In the genomic region with DNA sequence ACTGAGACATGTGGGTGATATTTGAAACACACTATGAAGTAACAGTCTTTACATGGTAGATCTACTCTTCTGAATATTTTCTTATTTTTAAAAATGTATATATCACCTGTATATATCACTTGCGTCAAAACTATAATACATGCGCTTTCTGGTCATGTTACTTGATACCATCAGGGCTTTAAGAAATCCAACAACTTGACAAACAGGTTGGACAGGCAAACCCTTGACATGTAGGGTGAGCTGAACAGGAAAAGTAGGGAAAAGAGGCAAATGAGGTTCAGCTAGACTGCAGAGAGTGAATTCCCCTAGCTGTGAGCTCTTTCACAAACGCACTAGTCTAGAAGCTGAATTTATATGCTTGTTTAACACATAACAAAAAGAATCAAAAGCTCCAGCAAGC, we compare ENCODE assay signal across 30 mouse cellular contexts. TPM values are rescaled to one million over a fixed set of nuclear protein-coding genes. Genes with fewer than 3 reads are reported as not detected.
A peak's percentile ranks its signal among the peaks of the same experiment; 100 is the strongest.
DNase-seq lines count a peak whose midpoint lies in the region; ATAC-seq and TF ChIP-seq lines count a peak whose summit lies in the region.
"Had no signal": no experiment of that assay in that cellular context is flagged by ENCODE, and none has a peak within 500 bp of the region (broad histone marks: within the 10 kb centered on the region; RNA-seq: fewer than 3 reads in every experiment).

No protein-coding gene starts in this region.

- no peak overlapping the region for H3K27ac ChIP-seq in lung, embryonic 14.5 days (ENCODE audit: low read depth)
- H3K27ac ChIP-seq: embryonic facial prominence, embryonic 12.5 days; forebrain, embryonic 10.5 days; forebrain, embryonic 13.5 days; gastrocnemius, adult 2 months; heart, embryonic 15.5 days; hindbrain, embryonic 10.5 days; hindbrain, embryonic 13.5 days had no signal

- WGBS in lung, embryonic 14.5 days: 77% methylated on average over 3 of the region's 3 CpGs

- H3K9me3 ChIP-seq in lung, embryonic 14.5 days (ENCODE audit: low read depth, low read length): no peaks in the 10 kb centered on the region
- H3K9me3 ChIP-seq: embryonic facial prominence, embryonic 12.5 days; forebrain, embryonic 10.5 days; forebrain, embryonic 13.5 days; heart, embryonic 12.5 days; heart, embryonic 15.5 days; hindbrain, embryonic 10.5 days; hindbrain, embryonic 13.5 days had no signal

- no peaks in the 10 kb centered on the region for H3K27me3 ChIP-seq in lung, embryonic 14.5 days (ENCODE audit: insufficient read depth, low read length)
- H3K27me3 ChIP-seq: embryonic facial prominence, embryonic 12.5 days; forebrain, embryonic 13.5 days; heart, embryonic 12.5 days; heart, embryonic 15.5 days; hindbrain, embryonic 13.5 days had no signal

- no peak overlapping the region for H3K4me3 ChIP-seq in lung, embryonic 14.5 days (ENCODE audit: low read depth, low read length)
- H3K4me3 ChIP-seq: embryonic facial prominence, embryonic 12.5 days; erythroblast, embryonic 14.5 days; forebrain, embryonic 10.5 days; forebrain, embryonic 13.5 days; gastrocnemius, adult 2 months; heart, embryonic 12.5 days; heart, embryonic 15.5 days; hindbrain, embryonic 10.5 days; hindbrain, embryonic 13.5 days had no signal

- no peak for TF ChIP-seq CTCF in lung, embryonic 14.5 days (IDR thresholded peaks at IDR 0.05; ENCODE audit: low read depth)

- no peak for ATAC-seq in lung, embryonic 14.5 days (ENCODE audit: insufficient read depth)
- ATAC-seq: CD4-positive, CD25-positive, alpha-beta regulatory T cell, adult 4 months; forebrain, embryonic 13.5 days; forebrain, embryonic 16.5 days; hindbrain, embryonic 16.5 days had no signal

- peak; percentile 27 for DNase-seq in lung, embryonic 14.5 days
- no peak for DNase-seq in lung, postnatal 10 days
- DNase-seq in urinary bladder, postnatal 14 days (ENCODE audit: low spot score): peak; percentile 28
- DNase-seq in urinary bladder, postnatal 4 days (ENCODE audit: low spot score in 2 of 2): no peak
- peak; percentile 14 for DNase-seq in fat pad, adult 2 months (ENCODE audit: extremely low read depth, low read depth, low spot score)
- peak; percentile 28 for DNase-seq in gonadal fat pad, adult 2 months (ENCODE audit: low read depth)
- DNase-seq in cerebellum, postnatal 4 days (ENCODE audit: low spot score in 2 of 2): no peak
- DNase-seq: adrenal gland, adult 2 months; adrenal gland, postnatal 14 days; cerebellum, adult 11 months; cerebellum, adult 2 months; cerebellum, adult 9-11 months; cerebellum, postnatal 25 days; embryo, embryonic 11 days; gastrocnemius, adult 2 months; gastrocnemius, postnatal 14 days; heart, adult 18-20 months; heart, postnatal 10 days; heart, postnatal 36 days had no signal

- 0 out of 2 replicates have a peak, but pooled peaks cover 2% of the 10 kb centered on the region for H3K36me3 ChIP-seq in lung, embryonic 14.5 days (ENCODE audit: insufficient read depth)

- H3K4me2 ChIP-seq in lung, embryonic 14.5 days: no peak overlapping the region
- H3K4me2 ChIP-seq: embryonic facial prominence, embryonic 12.5 days; forebrain, embryonic 13.5 days; heart, embryonic 12.5 days; heart, embryonic 15.5 days; hindbrain, embryonic 13.5 days had no signal

- no peak overlapping the region for H3K9ac ChIP-seq in lung, embryonic 14.5 days
- H3K9ac ChIP-seq: embryonic facial prominence, embryonic 12.5 days; forebrain, embryonic 13.5 days; heart, embryonic 12.5 days; heart, embryonic 15.5 days; hindbrain, embryonic 13.5 days had no signal

- H3K4me1 ChIP-seq in lung, embryonic 14.5 days (ENCODE audit: insufficient read depth): no peaks in the 10 kb centered on the region
- H3K4me1 ChIP-seq: embryonic facial prominence, embryonic 12.5 days; forebrain, embryonic 10.5 days; forebrain, embryonic 13.5 days; heart, embryonic 12.5 days; heart, embryonic 15.5 days; hindbrain, embryonic 10.5 days; hindbrain, embryonic 13.5 days had no signal

RNA-seq across cellular contexts. Expression of gene Arl5b, which starts 22.4 kb away (rescaled TPM):
- polyA plus RNA-seq in lung, embryonic 14.5 days (2014; fragmentation: Nextera tagmentation; extraction: Ambion mirVana): 34.9 and 35.0 TPM in 2 replicates
- polyA plus RNA-seq in gonadal fat pad, adult 2 months (2012; rRNA removed): 6.5 and 7.1 TPM in 2 replicates

RNA-seq across cellular contexts. Expression of gene Nsun6, which starts 28.1 kb away (rescaled TPM):
- 10.5 and 14.6 TPM in 2 replicates for polyA plus RNA-seq in lung, embryonic 14.5 days (2014; fragmentation: Nextera tagmentation; extraction: Ambion mirVana)
- polyA plus RNA-seq in gonadal fat pad, adult 2 months (2012; rRNA removed): 3.1 TPM in 2 replicates
- polyA plus RNA-seq: erythroblast, embryonic 14.5 days had no signal

Comparison
In these comparisons a context has a peak if more than half of its experiments do, and no peak if none do; other contexts are left out.
1. DNase-seq: peak in lung, embryonic 14.5 days (single experiment), urinary bladder, postnatal 14 days (single experiment), fat pad, adult 2 months (single experiment) and gonadal fat pad, adult 2 months (single experiment); none in lung, postnatal 10 days (single experiment), urinary bladder, postnatal 4 days (0 of 2) and cerebellum, postnatal 4 days (0 of 2).